Mouse (Mus musculus): Measurements from ENCODE around the gene Gm42791.

Gene Gm42791

GRCm38 (mm10) chr5:148950064-148950463 lies 44.9 kb downstream of the Gm42791 start:
- no peak for DNase-seq

GRCm38 (mm10) chr5:148948577-148948976 lies 46.4 kb downstream of the Gm42791 start:
- DNase-seq, result no peak

GRCm38 (mm10) chr5:148947412-148947811 lies 47.5 kb downstream of the Gm42791 start:
- no peak for DNase-seq

GRCm38 (mm10) chr5:148946787-148947186 lies 48.2 kb downstream of the Gm42791 start:
- DNase-seq, result peak; percentile 58

GRCm38 (mm10) chr5:148945735-148946134 lies 49.2 kb downstream of the Gm42791 start:
- no peak for DNase-seq

GRCm38 (mm10) chr5:148944024-148944423 lies 50.9 kb downstream of the Gm42791 start:
- no peak for DNase-seq

- no peak for DNase-seq
Measured at GRCm38 (mm10) chr5:148943444-148943843, 51.5 kb downstream of the Gm42791 start.

- DNase-seq, result no peak
Measured at GRCm38 (mm10) chr5:148942957-148943356, 52.0 kb downstream of the Gm42791 start.

GRCm38 (mm10) chr5:148942305-148942704 lies 52.6 kb downstream of the Gm42791 start:
- DNase-seq, result peak; percentile 40

GRCm38 (mm10) chr5:148941867-148942266 lies 53.1 kb downstream of the Gm42791 start:
- DNase-seq, result no peak

- DNase-seq, result no peak
Measured at GRCm38 (mm10) chr5:148939948-148940382, 55.0 kb downstream of the Gm42791 start.

- no peak for DNase-seq
Measured at GRCm38 (mm10) chr5:148936516-148936951, 58.4 kb downstream of the Gm42791 start.

- no peak for DNase-seq
Measured at GRCm38 (mm10) chr5:148935871-148936270, 59.1 kb downstream of the Gm42791 start.

- no peak for DNase-seq
Measured at GRCm38 (mm10) chr5:148935071-148935821, 59.7 kb downstream of the Gm42791 start.

- no peak for DNase-seq
Measured at GRCm38 (mm10) chr5:148934457-148934856, 60.5 kb downstream of the Gm42791 start.

- DNase-seq, result no peak
Measured at GRCm38 (mm10) chr5:148933767-148934166, 61.2 kb downstream of the Gm42791 start.

GRCm38 (mm10) chr5:148931301-148931700 lies 63.6 kb downstream of the Gm42791 start:
- DNase-seq, result no peak

GRCm38 (mm10) chr5:148929116-148929449 lies 65.9 kb downstream of the Gm42791 start, which contains the start of gene Katnal1:
TSS of gene Katnal1 (minus strand) at chr5:148929320.
- no peak for DNase-seq

- peak; percentile 91 for DNase-seq
Measured at GRCm38 (mm10) chr5:148928382-148929115, 66.4 kb downstream of the Gm42791 start.

- no peak for DNase-seq
Measured at GRCm38 (mm10) chr5:148927717-148928223, 67.2 kb downstream of the Gm42791 start.

- DNase-seq, result no peak
Measured at GRCm38 (mm10) chr5:148924586-148924985, 70.4 kb downstream of the Gm42791 start.

- no peak for DNase-seq
Measured at GRCm38 (mm10) chr5:148924051-148924450, 70.9 kb downstream of the Gm42791 start.

- DNase-seq, result no peak
Measured at GRCm38 (mm10) chr5:148923408-148923807, 71.5 kb downstream of the Gm42791 start.

- DNase-seq, result no peak
Measured at GRCm38 (mm10) chr5:148922773-148923172, 72.2 kb downstream of the Gm42791 start.

Data from thymus, postnatal 14 days (tissue).